Mouse (Mus musculus): Measurements from ENCODE around the gene Fscn2. TPM values are rescaled to one million over a fixed set of nuclear protein-coding genes. Genes with fewer than 3 reads are reported as not detected.
"Not testable (repeated sequence)": the region's sequence is repeated elsewhere in the genome, so short reads cannot be mapped to it uniquely, and the experiment has no call there.

The Fscn2 gene
- polyA plus RNA-seq, 1 experiment from 2014 or later: 0.80 TPM

DNA sequence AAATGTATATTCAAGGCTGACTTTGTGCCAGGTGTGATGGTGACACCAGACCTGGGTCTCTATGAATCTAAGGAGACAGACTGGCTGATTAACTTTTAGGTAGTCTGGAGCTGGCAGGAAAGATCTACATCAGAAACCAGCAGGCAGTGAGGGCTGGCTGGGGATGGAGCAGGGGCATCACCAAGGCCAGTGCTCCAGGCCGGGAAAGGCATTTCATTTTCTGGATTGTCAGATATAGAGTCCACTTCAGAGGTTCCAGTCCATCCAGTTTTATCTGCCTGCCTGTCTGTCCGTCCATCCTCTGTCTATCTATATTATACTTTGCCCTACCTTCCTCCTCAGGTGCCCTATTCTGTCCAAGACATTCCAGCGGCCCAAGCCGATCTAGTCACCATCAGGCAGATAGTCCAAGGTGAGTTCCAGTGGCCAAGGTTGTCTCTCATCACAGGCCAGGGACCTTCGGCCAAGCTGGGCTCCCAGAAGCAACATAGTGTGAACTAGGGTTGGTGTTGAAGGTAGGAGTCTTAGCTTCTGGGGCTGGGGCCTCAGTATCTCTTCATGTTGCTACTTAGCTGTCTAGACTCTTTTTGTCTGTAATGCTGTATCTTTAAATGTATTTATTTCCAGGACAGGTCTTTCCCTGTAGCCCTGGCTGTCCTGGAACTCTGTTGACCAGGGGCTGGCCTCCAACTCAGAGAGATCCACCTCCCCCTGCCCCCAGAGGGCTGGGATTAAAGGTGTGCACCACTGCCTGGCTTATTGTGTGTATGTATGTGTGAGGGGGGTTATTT, 17.6 kb upstream of the Fscn2 start:
- H3K4me3 ChIP-seq (replicated peaks; ENCODE audit: low read length): no peak overlapping the region
- H3K9ac ChIP-seq (ENCODE audit: low read length): no peak overlapping the region
- ATAC-seq (ENCODE audit: insufficient read depth, low FRiP score): no peak
- peaks cover 4% of the 10 kb centered on the region; the same call in 1 of the 2 replicates for H3K4me1 ChIP-seq (ENCODE audit: control insufficient read depth, insufficient read depth, low read length)
- peak overlapping the region; percentile 7 for H3K27ac ChIP-seq (ENCODE audit: low read length)
- WGBS: 65% methylated on average over 5 of the region's 5 CpGs
- peaks cover 5% of the 10 kb centered on the region; the same call in 1 of the 2 replicates for H3K36me3 ChIP-seq (ENCODE audit: control insufficient read depth, insufficient read depth, low read length)
- no peaks in the 10 kb centered on the region for H3K9me3 ChIP-seq (replicated peaks; ENCODE audit: control insufficient read depth, low read length)
- no peaks in the 10 kb centered on the region for H3K27me3 ChIP-seq (ENCODE audit: control insufficient read depth, insufficient read depth, low read length)
- no peak overlapping the region for H3K4me2 ChIP-seq (ENCODE audit: low read depth, low read length)

DNA sequence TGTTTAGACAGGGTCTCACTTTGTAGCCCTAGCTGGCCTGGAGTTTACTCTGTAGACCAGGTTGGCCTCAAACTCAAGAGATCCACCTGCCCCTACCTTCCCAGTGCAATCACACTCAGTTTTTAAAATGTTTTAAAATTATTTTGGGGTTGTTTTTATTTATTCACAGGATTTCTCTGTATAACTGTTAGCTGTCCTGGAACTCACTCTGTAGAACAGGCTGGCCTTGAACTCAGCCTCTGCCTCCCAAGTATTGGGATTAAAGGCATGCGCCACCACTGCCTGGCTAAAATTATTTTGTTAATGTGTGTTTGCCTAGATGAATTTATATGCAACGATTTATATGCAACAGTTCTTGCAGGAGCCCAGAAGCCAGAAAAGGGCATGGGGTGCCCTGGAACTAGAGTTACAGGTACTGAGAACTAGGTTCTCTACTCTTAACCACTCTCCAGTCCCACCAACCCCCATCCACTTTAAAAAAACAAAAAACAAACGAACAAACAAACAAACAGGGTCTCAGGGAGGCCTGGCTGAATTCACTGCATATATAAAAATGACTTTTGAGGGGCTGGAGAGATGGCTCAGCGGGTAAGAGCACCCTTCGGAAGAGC, 16.9 kb upstream of the Fscn2 start:
- no peaks in the 10 kb centered on the region for H3K9me3 ChIP-seq (replicated peaks; ENCODE audit: control insufficient read depth, low read length)
- H3K4me1 ChIP-seq (ENCODE audit: control insufficient read depth, insufficient read depth, low read length): peaks cover 4% of the 10 kb centered on the region; the same call in 1 of the 2 replicates
- no peak overlapping the region for H3K9ac ChIP-seq (ENCODE audit: low read length)
- no peaks in the 10 kb centered on the region for H3K27me3 ChIP-seq (ENCODE audit: control insufficient read depth, insufficient read depth, low read length)
- peak overlapping the region; percentile 77 for H3K27ac ChIP-seq (ENCODE audit: low read length)
- peaks cover 5% of the 10 kb centered on the region; the same call in 1 of the 2 replicates for H3K36me3 ChIP-seq (ENCODE audit: control insufficient read depth, insufficient read depth, low read length)
- ATAC-seq (ENCODE audit: insufficient read depth, low FRiP score): no peak
- WGBS: 47% methylated on average over 5 of the region's 5 CpGs
- H3K4me3 ChIP-seq (replicated peaks; ENCODE audit: low read length): 0 out of 2 replicates have a peak overlapping the region, but pooled peaks have one; percentile 32
- peak overlapping the region; percentile 39; the same call in 1 of the 2 replicates for H3K4me2 ChIP-seq (ENCODE audit: low read depth, low read length)

DNA sequence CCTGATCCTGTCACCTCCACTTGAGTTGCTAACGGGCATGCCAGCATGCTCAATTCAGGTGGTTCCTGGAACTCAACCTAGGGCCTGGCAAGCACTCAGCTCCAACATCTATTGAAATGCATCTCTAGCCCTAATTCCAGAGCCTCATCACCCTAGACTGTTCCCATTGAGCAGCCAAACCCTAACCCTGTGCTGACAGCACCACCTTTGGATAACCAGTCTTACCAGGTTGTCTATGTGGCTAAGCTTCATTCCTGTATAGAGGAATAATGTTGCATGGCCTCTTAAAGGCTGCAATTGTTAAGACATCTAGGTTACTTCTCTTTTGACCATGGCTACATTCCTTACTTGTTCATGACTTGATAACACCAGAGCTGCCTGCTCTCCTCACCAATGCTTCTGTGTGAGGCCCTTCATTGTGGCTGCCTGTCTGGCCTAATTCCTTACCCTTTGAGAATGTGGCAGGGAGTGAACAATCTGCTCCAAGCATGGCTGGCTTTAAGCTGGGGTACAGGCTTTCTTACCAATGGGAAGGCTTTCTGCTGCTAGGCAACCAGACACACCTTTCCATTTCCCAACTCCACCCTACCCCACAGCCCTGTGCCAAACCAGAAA, 16.2 kb upstream of the Fscn2 start:
- Histone ChIP-seq H3K9ac (ENCODE audit: low read length) (peak overlapping the region; percentile 4), H3K4me1 (ENCODE audit: control insufficient read depth, insufficient read depth, low read length) (peaks cover 4% of the 10 kb centered on the region; the same call in 1 of the 2 replicates), H3K4me2 (ENCODE audit: low read depth, low read length) (peak overlapping the region; percentile 39), H3K27ac (ENCODE audit: low read length) (peak overlapping the region; percentile 77), H3K9me3 (replicated peaks; ENCODE audit: control insufficient read depth, low read length) (no peaks in the 10 kb centered on the region), H3K27me3 (ENCODE audit: control insufficient read depth, insufficient read depth, low read length) (no peaks in the 10 kb centered on the region), H3K4me3 (replicated peaks; ENCODE audit: low read length) (peak overlapping the region; percentile 32), H3K36me3 (ENCODE audit: control insufficient read depth, insufficient read depth, low read length) (peaks cover 5% of the 10 kb centered on the region; the same call in 1 of the 2 replicates)
- ATAC-seq (ENCODE audit: insufficient read depth, low FRiP score): no peak
- WGBS: 33% methylated on average over 1 of the region's 1 CpGs

DNA sequence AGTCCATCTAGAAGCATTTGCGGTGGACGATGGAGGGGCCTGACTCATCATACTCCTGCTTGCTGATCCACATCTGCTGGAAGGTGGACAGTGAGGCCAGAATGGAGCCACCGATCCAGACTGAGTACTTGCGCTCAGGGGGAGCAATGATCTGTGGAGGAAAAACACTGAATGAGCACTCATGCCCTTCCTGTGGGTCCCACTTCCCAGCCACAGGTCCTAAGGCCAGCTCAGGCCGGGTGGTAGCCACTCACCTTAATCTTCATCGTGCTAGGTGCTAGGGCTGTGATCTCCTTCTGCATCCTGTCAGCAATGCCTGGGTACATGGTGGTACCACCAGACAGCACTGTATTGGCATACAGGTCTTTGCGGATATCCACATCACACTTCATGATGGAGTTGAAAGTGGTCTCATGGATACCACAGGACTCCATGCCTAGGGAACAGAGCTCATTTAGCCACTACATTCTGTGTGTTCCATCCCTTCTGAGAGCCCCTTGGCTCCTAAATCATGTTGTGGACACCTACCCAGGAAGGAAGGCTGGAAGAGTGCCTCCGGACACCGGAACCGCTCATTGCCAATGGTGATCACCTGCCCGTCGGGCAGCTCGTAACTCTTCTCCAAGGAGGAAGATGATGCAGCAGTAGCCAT, 14.8 kb upstream of the Fscn2 start:
- Histone ChIP-seq H3K4me1 (ENCODE audit: control insufficient read depth, insufficient read depth, low read length) (peaks cover 13% of the 10 kb centered on the region), H3K4me3 (replicated peaks; ENCODE audit: low read length) (peak overlapping the region; percentile 58), H3K9ac (ENCODE audit: low read length) (peak overlapping the region; percentile 73), H3K27ac (ENCODE audit: low read length) (peak overlapping the region; percentile 27; the same call in 1 of the 2 replicates), H3K4me2 (ENCODE audit: low read depth, low read length) (peak overlapping the region; percentile 65)
- not testable (repeated sequence) for H3K27me3 ChIP-seq (ENCODE audit: control insufficient read depth, insufficient read depth, low read length); H3K9me3 ChIP-seq (replicated peaks; ENCODE audit: control insufficient read depth, low read length); ATAC-seq (ENCODE audit: insufficient read depth, low FRiP score); H3K36me3 ChIP-seq (ENCODE audit: control insufficient read depth, insufficient read depth, low read length)
- 34% methylated on average over 11 of the region's 13 CpGs for WGBS

DNA sequence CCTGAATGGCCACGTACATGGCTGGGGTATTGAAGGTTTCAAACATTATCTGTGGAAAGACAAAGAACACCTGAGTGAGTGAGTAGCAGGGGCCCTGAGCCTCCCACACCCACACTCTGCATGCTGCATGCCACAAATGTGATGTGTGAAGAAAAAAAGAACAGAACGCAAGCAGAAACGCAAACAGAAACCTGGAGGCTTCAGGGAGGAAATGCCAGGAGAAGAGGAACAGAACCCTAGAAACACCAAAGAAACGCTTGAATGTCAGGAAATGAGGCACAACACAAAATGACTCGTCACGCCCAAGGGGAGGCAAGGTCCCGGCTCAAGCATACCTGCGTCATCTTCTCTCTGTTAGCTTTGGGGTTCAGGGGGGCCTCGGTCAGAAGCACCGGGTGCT, 14.0 kb upstream of the Fscn2 start:
- Histone ChIP-seq H3K27ac (ENCODE audit: low read length) (peak overlapping the region; percentile 100), H3K9me3 (replicated peaks; ENCODE audit: control insufficient read depth, low read length) (no peaks in the 10 kb centered on the region), H3K27me3 (ENCODE audit: control insufficient read depth, insufficient read depth, low read length) (no peaks in the 10 kb centered on the region), H3K4me3 (replicated peaks; ENCODE audit: low read length) (peak overlapping the region; percentile 95), H3K36me3 (ENCODE audit: control insufficient read depth, insufficient read depth, low read length) (peaks cover 5% of the 10 kb centered on the region; the same call in 1 of the 2 replicates), H3K4me1 (ENCODE audit: control insufficient read depth, insufficient read depth, low read length) (peaks cover 13% of the 10 kb centered on the region), H3K9ac (ENCODE audit: low read length) (peak overlapping the region; percentile 100), H3K4me2 (ENCODE audit: low read depth, low read length) (peak overlapping the region; percentile 53)
- under 1% methylated on average over 10 of the region's 10 CpGs for WGBS
- ATAC-seq (ENCODE audit: insufficient read depth, low FRiP score): no peak

DNA sequence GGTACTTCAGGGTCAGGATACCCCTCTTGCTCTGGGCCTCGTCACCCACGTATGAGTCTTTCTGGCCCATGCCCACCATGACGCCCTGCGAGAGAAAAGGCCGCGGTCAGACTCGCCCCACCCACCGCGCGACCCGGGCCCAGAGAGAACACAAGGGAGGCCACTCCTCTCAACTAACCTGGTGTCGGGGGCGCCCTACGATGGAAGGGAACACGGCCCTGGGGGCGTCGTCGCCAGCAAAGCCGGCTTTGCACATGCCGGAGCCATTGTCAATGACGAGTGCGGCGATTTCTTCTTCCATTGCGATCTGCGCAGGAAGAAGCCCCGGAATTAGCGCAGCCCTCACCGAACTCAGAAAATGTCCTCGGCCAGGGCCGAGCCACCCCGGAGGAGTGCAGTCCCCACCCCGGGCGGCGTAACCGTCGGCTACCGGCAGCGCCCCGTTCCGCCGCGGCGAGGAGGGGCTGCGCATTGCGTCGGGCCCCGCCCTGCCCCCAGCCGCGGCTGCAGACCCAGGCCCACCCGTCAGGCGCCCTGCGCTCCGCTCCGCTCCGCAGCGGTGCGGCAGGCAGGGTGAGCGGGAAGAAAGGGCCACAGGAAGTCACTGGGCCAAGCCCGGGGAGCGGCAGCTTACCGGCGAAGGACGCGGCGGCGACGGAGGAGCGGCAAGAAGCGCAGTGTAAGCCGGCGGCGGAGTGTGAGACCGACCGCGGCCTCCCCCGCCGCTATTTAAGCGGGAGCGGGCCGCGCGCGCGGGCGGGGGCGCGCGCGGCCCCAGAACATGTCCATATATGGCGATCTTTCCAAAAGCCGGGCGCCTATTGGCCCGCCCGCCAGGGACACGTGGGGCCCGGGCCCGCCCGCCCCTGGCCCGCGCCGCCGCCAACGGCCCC, 13.3 kb upstream of the Fscn2 start, which contains the start of gene Actg1:
Gene Actg1 (minus strand): TSS at position 752 of the 893 bp plus-strand sequence.
- H3K4me3 ChIP-seq (replicated peaks; ENCODE audit: low read length): peak within 1 kb of the TSS; percentile 95
- H3K36me3 ChIP-seq (ENCODE audit: control insufficient read depth, insufficient read depth, low read length): peaks cover 5% of the 10 kb centered on the region; the same call in 1 of the 2 replicates
- H3K4me1 ChIP-seq (ENCODE audit: control insufficient read depth, insufficient read depth, low read length): peaks cover 18% of the 10 kb centered on the region
- peak; percentile 69 for ATAC-seq (ENCODE audit: insufficient read depth, low FRiP score)
- no peaks in the 10 kb centered on the region for H3K27me3 ChIP-seq (ENCODE audit: control insufficient read depth, insufficient read depth, low read length)
- peak within 1 kb of the TSS; percentile 100 for H3K9ac ChIP-seq (ENCODE audit: low read length)
- WGBS: under 1% methylated on average over 92 of the region's 103 CpGs
- no peaks in the 10 kb centered on the region for H3K9me3 ChIP-seq (replicated peaks; ENCODE audit: control insufficient read depth, low read length)
- H3K4me2 ChIP-seq (ENCODE audit: low read depth, low read length): peak within 1 kb of the TSS; percentile 90
- H3K27ac ChIP-seq (ENCODE audit: low read length): peak within 1 kb of the TSS; percentile 100

DNA sequence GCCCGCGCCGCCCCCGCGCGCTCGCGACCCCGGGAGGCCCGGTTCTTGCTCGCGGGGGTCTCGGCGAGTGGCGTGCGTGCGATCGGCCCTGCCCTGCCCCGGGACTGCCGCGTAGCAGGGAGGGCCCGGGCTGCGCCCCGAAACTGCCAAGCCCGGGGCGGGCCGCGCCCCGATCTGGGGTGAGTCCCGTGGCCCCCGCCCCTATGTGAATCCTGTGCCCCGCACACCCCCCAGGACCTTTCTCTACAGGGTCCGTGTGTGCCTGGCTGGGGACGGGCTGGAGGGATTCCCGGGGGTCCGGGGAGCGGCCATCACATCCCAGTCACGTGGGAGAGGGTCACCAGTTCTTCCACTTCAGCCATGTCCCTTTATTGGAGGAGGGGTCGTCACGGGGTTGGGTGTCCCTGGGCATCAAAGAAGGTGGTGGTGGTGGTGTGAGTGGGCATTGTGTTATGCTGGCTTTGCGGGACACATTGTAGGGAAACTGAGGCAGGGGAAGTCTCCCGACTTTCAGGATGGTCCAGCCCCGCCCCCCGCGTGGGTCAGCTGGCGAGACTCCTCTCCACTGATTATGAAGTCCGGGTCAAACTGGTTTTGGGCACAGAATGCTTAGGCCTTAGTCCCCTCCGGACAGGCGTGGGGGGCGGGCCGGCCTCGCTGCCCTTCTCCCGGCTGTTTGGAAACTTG, 12.5 kb upstream of the Fscn2 start:
- Histone ChIP-seq H3K9me3 (replicated peaks; ENCODE audit: control insufficient read depth, low read length) (no peaks in the 10 kb centered on the region), H3K27me3 (ENCODE audit: control insufficient read depth, insufficient read depth, low read length) (no peaks in the 10 kb centered on the region), H3K27ac (ENCODE audit: low read length) (peak overlapping the region; percentile 100), H3K4me2 (ENCODE audit: low read depth, low read length) (peak overlapping the region; percentile 90), H3K9ac (ENCODE audit: low read length) (peak overlapping the region; percentile 99), H3K4me3 (replicated peaks; ENCODE audit: low read length) (peak overlapping the region; percentile 95), H3K36me3 (ENCODE audit: control insufficient read depth, insufficient read depth, low read length) (peaks cover 5% of the 10 kb centered on the region; the same call in 1 of the 2 replicates), H3K4me1 (ENCODE audit: control insufficient read depth, insufficient read depth, low read length) (peaks cover 26% of the 10 kb centered on the region)
- under 1% methylated on average over 41 of the region's 53 CpGs for WGBS
- no peak; the same call in 1 of the 2 replicates for ATAC-seq (ENCODE audit: insufficient read depth, low FRiP score)
